Mouse (Mus musculus): ENCODE data around the gene Far1.

The Far1 gene

GRCm38 (mm10) chr7:113513286-113513962, at the start of gene Far1:
Gene Far1, plus strand, starts transcription at chr7:113513834.
- DNase-seq: peak; percentile 99

- no peak for DNase-seq
These were observed 45.3 kb upstream of the Far1 start for GRCm38 (mm10) chr7:113468345-113468744.

- DNase-seq: no peak
These were observed 43.0 kb upstream of the Far1 start for GRCm38 (mm10) chr7:113470671-113471070.

GRCm38 (mm10) chr7:113471653-113472052, 42.0 kb upstream of the Far1 start:
- no peak for DNase-seq

- peak; percentile 53 for DNase-seq
These were observed 17.8 kb upstream of the Far1 start for GRCm38 (mm10) chr7:113495792-113496191.

- DNase-seq: no peak
These were observed 15.2 kb upstream of the Far1 start for GRCm38 (mm10) chr7:113498413-113498812.

- DNase-seq: no peak
These were observed 13.8 kb upstream of the Far1 start for GRCm38 (mm10) chr7:113499821-113500220.

GRCm38 (mm10) chr7:113502453-113502852, 11.2 kb upstream of the Far1 start:
- no peak for DNase-seq

- no peak for DNase-seq
These were observed 8.6 kb upstream of the Far1 start for GRCm38 (mm10) chr7:113505047-113505446.

GRCm38 (mm10) chr7:113505516-113506045, 8.1 kb upstream of the Far1 start:
- no peak for DNase-seq

- peak; percentile 28 for DNase-seq
These were observed 5.8 kb upstream of the Far1 start for GRCm38 (mm10) chr7:113507846-113508245.

- DNase-seq: no peak
These were observed 2.2 kb upstream of the Far1 start for GRCm38 (mm10) chr7:113511396-113511795.

- DNase-seq: no peak
These were observed 928 bp upstream of the Far1 start for GRCm38 (mm10) chr7:113512527-113513285.

- no peak for DNase-seq
These were observed 472 bp downstream of the Far1 start for GRCm38 (mm10) chr7:113513963-113514649.

- DNase-seq: no peak
These were observed 2.2 kb downstream of the Far1 start for GRCm38 (mm10) chr7:113515831-113516230.

- DNase-seq: no peak
These were observed 4.8 kb downstream of the Far1 start for GRCm38 (mm10) chr7:113518419-113518818.

GRCm38 (mm10) chr7:113518961-113519360, 5.3 kb downstream of the Far1 start:
- DNase-seq: no peak

GRCm38 (mm10) chr7:113543158-113543557, 29.5 kb downstream of the Far1 start:
- no peak for DNase-seq

- DNase-seq: no peak
These were observed 38.3 kb downstream of the Far1 start for GRCm38 (mm10) chr7:113551742-113552463.

- no peak for DNase-seq
These were observed 38.9 kb downstream of the Far1 start for GRCm38 (mm10) chr7:113552508-113552907.

GRCm38 (mm10) chr7:113556138-113556537, 42.5 kb downstream of the Far1 start:
- DNase-seq: no peak

GRCm38 (mm10) chr7:113566892-113567291, 53.3 kb downstream of the Far1 start:
- DNase-seq: no peak

GRCm38 (mm10) chr7:113571121-113571520, 57.5 kb downstream of the Far1 start:
- no peak for DNase-seq
